Mouse (Mus musculus): ENCODE data around the gene Csrp2. TPM values are rescaled to one million over a fixed set of nuclear protein-coding genes. Genes with fewer than 3 reads are reported as not detected.

Gene Csrp2
- polyA plus RNA-seq, 1 experiment from 2014 or later: 432 TPM

- Histone ChIP-seq H3K27ac (ENCODE audit: low read length) (peak overlapping the region; percentile 89), H3K36me3 (ENCODE audit: control insufficient read depth, insufficient read depth) (peaks cover 21% of the 10 kb centered on the region), H3K4me1 (ENCODE audit: control insufficient read depth, insufficient read depth, low read length) (peaks cover 11% of the 10 kb centered on the region), H3K27me3 (ENCODE audit: control insufficient read depth, insufficient read depth, low read length) (no peaks in the 10 kb centered on the region), H3K4me2 (ENCODE audit: low read depth, low read length) (no peak overlapping the region), H3K4me3 (ENCODE audit: low read length) (no peak overlapping the region), H3K9ac (ENCODE audit: low read length) (no peak overlapping the region), H3K9me3 (replicated peaks; ENCODE audit: control insufficient read depth, low read length) (no peaks in the 10 kb centered on the region)
- WGBS: 56% methylated on average over 4 of the region's 4 CpGs
- no peak for ATAC-seq (replicated peaks; ENCODE audit: extremely low read depth, insufficient read depth, low FRiP score)
These were observed 32.2 kb downstream of the Csrp2 start for GRCm38 (mm10) chr10:110951748-110952147.

- H3K4me3 ChIP-seq (ENCODE audit: low read length): no peak overlapping the region
- peaks cover 11% of the 10 kb centered on the region for H3K4me1 ChIP-seq (ENCODE audit: control insufficient read depth, insufficient read depth, low read length)
- WGBS: 85% methylated on average over 8 of the region's 8 CpGs
- ATAC-seq (replicated peaks; ENCODE audit: extremely low read depth, insufficient read depth, low FRiP score): no peak
- peaks cover 21% of the 10 kb centered on the region for H3K36me3 ChIP-seq (ENCODE audit: control insufficient read depth, insufficient read depth)
- H3K27me3 ChIP-seq (ENCODE audit: control insufficient read depth, insufficient read depth, low read length): no peaks in the 10 kb centered on the region
- no peak overlapping the region for H3K9ac ChIP-seq (ENCODE audit: low read length)
- no peaks in the 10 kb centered on the region for H3K9me3 ChIP-seq (replicated peaks; ENCODE audit: control insufficient read depth, low read length)
- H3K4me2 ChIP-seq (ENCODE audit: low read depth, low read length): no peak overlapping the region
- H3K27ac ChIP-seq (ENCODE audit: low read length): peak overlapping the region; percentile 89
These were observed 32.7 kb downstream of the Csrp2 start for GRCm38 (mm10) chr10:110952271-110952670.

GRCm38 (mm10) chr10:110952937-110953451 lies 33.4 kb downstream of the Csrp2 start:
- Histone ChIP-seq H3K27me3 (ENCODE audit: control insufficient read depth, insufficient read depth, low read length) (no peaks in the 10 kb centered on the region), H3K4me2 (ENCODE audit: low read depth, low read length) (no peak overlapping the region), H3K4me3 (ENCODE audit: low read length) (no peak overlapping the region), H3K9ac (ENCODE audit: low read length) (no peak overlapping the region), H3K9me3 (replicated peaks; ENCODE audit: control insufficient read depth, low read length) (no peaks in the 10 kb centered on the region), H3K36me3 (ENCODE audit: control insufficient read depth, insufficient read depth) (peaks cover 17% of the 10 kb centered on the region), H3K27ac (ENCODE audit: low read length) (peak overlapping the region; percentile 89), H3K4me1 (ENCODE audit: control insufficient read depth, insufficient read depth, low read length) (peaks cover 11% of the 10 kb centered on the region)
- WGBS: 49% methylated on average over 9 of the region's 9 CpGs
- peak; percentile 93 for ATAC-seq (replicated peaks; ENCODE audit: extremely low read depth, insufficient read depth, low FRiP score)

GRCm38 (mm10) chr10:110958879-110959278 lies 39.3 kb downstream of the Csrp2 start:
- H3K4me3 ChIP-seq (ENCODE audit: low read length): no peak overlapping the region
- 90% methylated on average over 6 of the region's 6 CpGs for WGBS
- H3K27ac ChIP-seq (ENCODE audit: low read length): no peak overlapping the region
- no peaks in the 10 kb centered on the region for H3K27me3 ChIP-seq (ENCODE audit: control insufficient read depth, insufficient read depth, low read length)
- H3K36me3 ChIP-seq (ENCODE audit: control insufficient read depth, insufficient read depth): peaks cover 13% of the 10 kb centered on the region; the same call in 1 of the 2 replicates
- H3K9ac ChIP-seq (ENCODE audit: low read length): no peak overlapping the region
- H3K4me1 ChIP-seq (ENCODE audit: control insufficient read depth, insufficient read depth, low read length): no peaks in the 10 kb centered on the region
- H3K4me2 ChIP-seq (ENCODE audit: low read depth, low read length): no peak overlapping the region
- H3K9me3 ChIP-seq (replicated peaks; ENCODE audit: control insufficient read depth, low read length): no peaks in the 10 kb centered on the region
- ATAC-seq (replicated peaks; ENCODE audit: extremely low read depth, insufficient read depth, low FRiP score): no peak

- H3K36me3 ChIP-seq (ENCODE audit: control insufficient read depth, insufficient read depth): peaks cover 12% of the 10 kb centered on the region; the same call in 1 of the 2 replicates
- 91% methylated on average over 8 of the region's 8 CpGs for whole genome bisulfite sequencing
- H3K4me1 ChIP-seq (ENCODE audit: control insufficient read depth, insufficient read depth, low read length): no peaks in the 10 kb centered on the region
These were observed 40.2 kb downstream of the Csrp2 start for GRCm38 (mm10) chr10:110959781-110960180.

GRCm38 (mm10) chr10:110960841-110961240 lies 41.3 kb downstream of the Csrp2 start:
- Histone ChIP-seq H3K4me2 (ENCODE audit: low read depth, low read length) (no peak overlapping the region), H3K27ac (ENCODE audit: low read length) (no peak overlapping the region), H3K4me3 (ENCODE audit: low read length) (no peak overlapping the region), H3K4me1 (ENCODE audit: control insufficient read depth, insufficient read depth, low read length) (no peaks in the 10 kb centered on the region), H3K9me3 (replicated peaks; ENCODE audit: control insufficient read depth, low read length) (no peaks in the 10 kb centered on the region), H3K36me3 (ENCODE audit: control insufficient read depth, insufficient read depth) (peaks cover 6% of the 10 kb centered on the region; the same call in 1 of the 2 replicates), H3K9ac (ENCODE audit: low read length) (no peak overlapping the region), H3K27me3 (ENCODE audit: control insufficient read depth, insufficient read depth, low read length) (no peaks in the 10 kb centered on the region)
- WGBS: 91% methylated on average over 6 of the region's 6 CpGs
- no peak for ATAC-seq (replicated peaks; ENCODE audit: extremely low read depth, insufficient read depth, low FRiP score)

More at GRCm38 (mm10) chr10:110959781-110960180, 40.2 kb downstream of the Csrp2 start:
- Histone ChIP-seq H3K27me3 (ENCODE audit: control insufficient read depth, insufficient read depth, low read length) (no peaks in the 10 kb centered on the region), H3K4me3 (ENCODE audit: low read length) (no peak overlapping the region), H3K9ac (ENCODE audit: low read length) (no peak overlapping the region), H3K4me2 (ENCODE audit: low read depth, low read length) (no peak overlapping the region), H3K27ac (ENCODE audit: low read length) (no peak overlapping the region), H3K9me3 (replicated peaks; ENCODE audit: control insufficient read depth, low read length) (no peaks in the 10 kb centered on the region)
- ATAC-seq (replicated peaks; ENCODE audit: extremely low read depth, insufficient read depth, low FRiP score): no peak

GRCm38 (mm10) chr10:110962172-110962571 lies 42.6 kb downstream of the Csrp2 start:
- 38% methylated on average over 1 of the region's 1 CpGs for WGBS
- no peak for ATAC-seq (replicated peaks; ENCODE audit: extremely low read depth, insufficient read depth, low FRiP score)
- Histone ChIP-seq H3K4me2 (ENCODE audit: low read depth, low read length) (no peak overlapping the region), H3K4me1 (ENCODE audit: control insufficient read depth, insufficient read depth, low read length) (no peaks in the 10 kb centered on the region), H3K9me3 (replicated peaks; ENCODE audit: control insufficient read depth, low read length) (no peaks in the 10 kb centered on the region), H3K9ac (ENCODE audit: low read length) (no peak overlapping the region), H3K4me3 (ENCODE audit: low read length) (no peak overlapping the region), H3K27ac (ENCODE audit: low read length) (no peak overlapping the region), H3K27me3 (ENCODE audit: control insufficient read depth, insufficient read depth, low read length) (no peaks in the 10 kb centered on the region), H3K36me3 (ENCODE audit: control insufficient read depth, insufficient read depth) (peaks cover 6% of the 10 kb centered on the region; the same call in 1 of the 2 replicates)

- no peaks in the 10 kb centered on the region for H3K27me3 ChIP-seq (ENCODE audit: control insufficient read depth, insufficient read depth, low read length)
- no peak for ATAC-seq (replicated peaks; ENCODE audit: extremely low read depth, insufficient read depth, low FRiP score)
These were observed 51.5 kb downstream of the Csrp2 start for GRCm38 (mm10) chr10:110971044-110971443.

GRCm38 (mm10) chr10:110971483-110971882 lies 51.9 kb downstream of the Csrp2 start:
- H3K36me3 ChIP-seq (ENCODE audit: control insufficient read depth, insufficient read depth): peaks cover 13% of the 10 kb centered on the region; the same call in 1 of the 2 replicates
- H3K4me2 ChIP-seq (ENCODE audit: low read depth, low read length): no peak overlapping the region
- no peaks in the 10 kb centered on the region for H3K4me1 ChIP-seq (ENCODE audit: control insufficient read depth, insufficient read depth, low read length)
- H3K27ac ChIP-seq (ENCODE audit: low read length): no peak overlapping the region
- no peak for ATAC-seq (replicated peaks; ENCODE audit: extremely low read depth, insufficient read depth, low FRiP score)
- no peak overlapping the region for H3K4me3 ChIP-seq (ENCODE audit: low read length)
- WGBS: 76% methylated on average over 6 of the region's 6 CpGs
- H3K27me3 ChIP-seq (ENCODE audit: control insufficient read depth, insufficient read depth, low read length): no peaks in the 10 kb centered on the region
- H3K9ac ChIP-seq (ENCODE audit: low read length): no peak overlapping the region
- no peaks in the 10 kb centered on the region for H3K9me3 ChIP-seq (replicated peaks; ENCODE audit: control insufficient read depth, low read length)

More at GRCm38 (mm10) chr10:110971044-110971443, 51.5 kb downstream of the Csrp2 start:
- Histone ChIP-seq H3K4me2 (ENCODE audit: low read depth, low read length) (no peak overlapping the region), H3K9me3 (replicated peaks; ENCODE audit: control insufficient read depth, low read length) (no peaks in the 10 kb centered on the region), H3K4me1 (ENCODE audit: control insufficient read depth, insufficient read depth, low read length) (no peaks in the 10 kb centered on the region), H3K4me3 (ENCODE audit: low read length) (no peak overlapping the region), H3K27ac (ENCODE audit: low read length) (no peak overlapping the region), H3K36me3 (ENCODE audit: control insufficient read depth, insufficient read depth) (peaks cover 13% of the 10 kb centered on the region; the same call in 1 of the 2 replicates), H3K9ac (ENCODE audit: low read length) (no peak overlapping the region)
- 81% methylated on average over 3 of the region's 3 CpGs for WGBS

Data from heart, embryonic 16.5 days (tissue).